Mouse (Mus musculus) brain, embryonic 14.5 days (tissue): Measurements from ENCODE around the gene Zc3h7b. TPM values are rescaled to one million over a fixed set of nuclear protein-coding genes. Genes with fewer than 3 reads are reported as not detected.

Source experiments
- DNase-seq: peaks from one replicate; pipeline ENCODE4 v3.0.0-alpha.2; 2011; ENCODE audit warnings: low read depth
- CTCF ChIP-seq: fragments of 200-500 bp; IDR thresholded peaks from 2 replicates; pipeline ENCODE4 v1.5.1; 2012; ENCODE audit warnings: inconsistent platforms, mild to moderate bottlenecking, moderate library complexity, borderline replicate concordance; ENCODE audit not compliant: insufficient read depth, insufficient read length; ENCODE audit errors: extremely low read depth
- POLR2A ChIP-seq: fragments of 200-500 bp; IDR thresholded peaks from 2 replicates; pipeline ENCODE4 v1.6.1; 2012; ENCODE audit warnings: mild to moderate bottlenecking, inconsistent platforms, borderline replicate concordance; ENCODE audit not compliant: poor library complexity, insufficient read depth, insufficient read length, severe bottlenecking; ENCODE audit errors: extremely low read depth
- polyA plus RNA-seq: library from polyadenylated mRNA; depleted of rRNA; stranded (reverse); fragments of >200 nt; gene quantifications from 2 replicates; pipeline ENCODE4 v1.2.3, GENCODE M21; 2012

The Zc3h7b gene
- polyA plus RNA-seq, 1 experiment = 102 TPM

- TF ChIP-seq CTCF (no peak), POLR2A (no peak)
- DNase-seq = peak; percentile 28
Observed at GRCm38 (mm10) chr15:81812287-81812686, 67.4 kb downstream of the Zc3h7b start.

GRCm38 (mm10) chr15:81812696-81813631 lies 68.1 kb downstream of the Zc3h7b start:
- no peak for DNase-seq

GRCm38 (mm10) chr15:81813986-81814705 lies 69.3 kb downstream of the Zc3h7b start:
- DNase-seq = peak; percentile 11
- TF ChIP-seq POLR2A = no peak
- TF ChIP-seq CTCF = no peak

More at GRCm38 (mm10) chr15:81812696-81813631, 68.1 kb downstream of the Zc3h7b start:
- no peak for TF ChIP-seq POLR2A
- no peak for TF ChIP-seq CTCF

GRCm38 (mm10) chr15:81814716-81815370 lies 70.0 kb downstream of the Zc3h7b start:
- no peak for DNase-seq
- no peak for TF ChIP-seq CTCF
- TF ChIP-seq POLR2A = no peak

GRCm38 (mm10) chr15:81818404-81818803 lies 73.5 kb downstream of the Zc3h7b start:
- no peak for DNase-seq
- no peak for TF ChIP-seq POLR2A
- no peak for TF ChIP-seq CTCF

GRCm38 (mm10) chr15:81822631-81823030 lies 77.8 kb downstream of the Zc3h7b start:
- TF ChIP-seq POLR2A (no peak), CTCF (no peak)

GRCm38 (mm10) chr15:81824832-81825231 lies 80.0 kb downstream of the Zc3h7b start:
- no peak for DNase-seq
- no peak for TF ChIP-seq POLR2A
- no peak for TF ChIP-seq CTCF

More at GRCm38 (mm10) chr15:81822631-81823030, 77.8 kb downstream of the Zc3h7b start:
- DNase-seq = no peak

GRCm38 (mm10) chr15:81828426-81829207 lies 83.8 kb downstream of the Zc3h7b start:
- no peak for DNase-seq
- TF ChIP-seq POLR2A (no peak), CTCF (no peak)

- TF ChIP-seq POLR2A (no peak), CTCF (no peak)
- DNase-seq = no peak
Observed at GRCm38 (mm10) chr15:81829208-81829580, 84.3 kb downstream of the Zc3h7b start.

- DNase-seq = no peak
- no peak for TF ChIP-seq POLR2A
- TF ChIP-seq CTCF = no peak
Observed at GRCm38 (mm10) chr15:81830530-81830929, 85.7 kb downstream of the Zc3h7b start.

- peak; percentile 96 for DNase-seq
Observed at GRCm38 (mm10) chr15:81831136-81831825, 86.4 kb downstream of the Zc3h7b start.

More at GRCm38 (mm10) chr15:81831136-81831825, 86.4 kb downstream of the Zc3h7b start:
- TF ChIP-seq POLR2A (no peak), CTCF (peak; percentile 92)
